Mouse (Mus musculus) cerebellum, postnatal 14 days (tissue): Measurements from ENCODE around the gene Ndufs7.
A peak's percentile ranks its signal among the peaks of the same experiment; 100 is the strongest.
"Not testable (repeated sequence)": the region's sequence is repeated elsewhere in the genome, so short reads cannot be mapped to it uniquely, and the experiment has no call there.

Experiments
- DNase-seq, 2 experiments: peaks; one replicate each; pipeline ENCODE4 v3.0.0; 2021; ENCODE audit warnings: mixed read lengths in 2 of 2

Ndufs7 gene

GRCm38 (mm10) chr10:80242607-80243006, 6.3 kb upstream of the Ndufs7 start:
- no peak for DNase-seq

GRCm38 (mm10) chr10:80244791-80245399, 4.0 kb upstream of the Ndufs7 start:
- DNase-seq: peak; percentile 83 to 91

- peak; percentile 95 to 97 for DNase-seq
Observed at GRCm38 (mm10) chr10:80245600-80245999, 3.3 kb upstream of the Ndufs7 start.

DNA sequence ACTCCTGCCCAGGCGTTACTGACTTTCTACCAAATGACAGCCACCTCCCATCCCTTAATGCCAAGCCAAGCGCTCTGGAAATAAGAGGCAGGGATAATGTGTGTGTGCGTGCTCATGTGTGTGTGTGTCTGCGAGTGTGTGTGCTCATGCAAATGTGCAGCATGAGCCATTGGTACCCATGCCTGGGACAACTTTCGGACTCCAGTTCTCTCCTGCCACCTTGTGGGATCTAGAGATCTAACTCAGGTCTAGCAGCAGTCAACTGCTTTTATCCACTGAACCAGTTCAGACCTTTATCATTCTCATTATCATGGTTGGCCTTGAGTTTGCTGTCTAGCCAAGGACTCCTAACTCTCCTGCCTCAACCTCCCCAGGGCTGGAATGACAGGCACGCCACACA, 1.1 kb upstream of the Ndufs7 start:
- peak in 1 of 2 experiments; percentile 52 for DNase-seq

GRCm38 (mm10) chr10:80248437-80248836, 484 bp upstream of the Ndufs7 start:
- DNase-seq: not testable (repeated sequence)

DNA sequence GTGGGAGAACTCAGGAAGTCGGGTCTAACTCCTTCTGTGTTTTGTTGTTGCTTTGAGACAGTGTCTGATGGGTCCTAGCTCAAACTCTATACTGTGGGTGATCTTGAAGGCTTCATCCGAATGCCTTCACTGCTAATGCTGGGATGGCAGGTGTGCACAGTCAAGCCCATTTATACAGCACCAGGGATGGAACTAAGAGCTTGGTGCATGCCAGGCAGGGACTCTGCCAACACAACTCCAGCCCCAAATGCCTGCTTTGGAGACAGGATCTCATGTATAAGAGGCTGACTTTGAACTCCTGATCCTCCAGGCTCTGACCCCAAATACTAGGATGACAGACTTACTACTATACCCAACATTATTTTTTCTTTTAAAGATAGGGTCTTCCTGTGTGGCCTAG, 1.1 kb downstream of the Ndufs7 start:
- no peak for DNase-seq

GRCm38 (mm10) chr10:80250573-80250972, 1.7 kb downstream of the Ndufs7 start:
- no peak for DNase-seq

DNA sequence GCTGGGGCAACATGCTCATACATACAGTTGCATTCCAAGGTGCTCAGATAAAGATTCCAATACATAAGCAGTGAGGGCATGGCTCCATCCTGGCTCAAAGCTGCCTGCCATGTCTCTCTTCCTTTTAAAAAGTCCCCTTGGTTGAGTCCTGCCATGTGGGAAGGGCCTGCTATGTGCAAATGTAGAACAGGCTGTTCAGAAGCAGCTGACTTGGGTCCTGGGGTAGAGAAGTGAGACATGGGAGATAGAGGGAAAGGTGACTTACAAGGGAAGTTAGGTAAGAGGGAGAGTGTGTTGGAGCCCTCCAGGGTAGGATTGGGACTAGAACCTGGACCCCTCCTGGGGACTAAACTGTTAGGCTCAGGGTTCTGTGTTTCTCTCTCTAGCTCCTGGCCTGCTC, 3.1 kb downstream of the Ndufs7 start:
- no peak for DNase-seq

GRCm38 (mm10) chr10:80252493-80253274, 3.8 kb downstream of the Ndufs7 start:
- no peak for DNase-seq

DNA sequence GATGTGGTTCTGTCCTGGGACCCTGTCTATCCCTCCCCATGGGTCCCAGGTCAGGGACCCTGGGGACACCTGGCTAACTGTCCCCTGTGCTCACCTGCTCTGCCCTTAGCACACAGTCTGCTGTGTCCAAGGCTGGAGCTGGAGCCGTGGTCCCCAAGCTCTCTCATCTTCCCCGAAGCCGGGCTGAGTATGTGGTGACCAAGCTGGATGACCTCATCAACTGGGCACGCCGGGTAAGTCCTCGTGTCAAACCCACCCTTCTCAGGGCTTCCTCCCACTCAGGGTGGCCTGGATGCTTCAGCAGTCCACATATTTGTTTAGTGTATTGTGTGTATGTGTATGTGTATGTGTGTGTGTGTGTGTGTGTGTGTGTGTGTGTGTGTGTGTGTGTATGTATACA, 4.6 kb downstream of the Ndufs7 start:
- DNase-seq: no peak

GRCm38 (mm10) chr10:80254331-80255297, 5.7 kb downstream of the Ndufs7 start:
- no peak for DNase-seq

GRCm38 (mm10) chr10:80255881-80256535, 7.1 kb downstream of the Ndufs7 start:
- DNase-seq: peak; percentile 63 to 75

GRCm38 (mm10) chr10:80257936-80258335, 9.0 kb downstream of the Ndufs7 start:
- peak in 1 of 2 experiments; percentile 47 for DNase-seq

DNA sequence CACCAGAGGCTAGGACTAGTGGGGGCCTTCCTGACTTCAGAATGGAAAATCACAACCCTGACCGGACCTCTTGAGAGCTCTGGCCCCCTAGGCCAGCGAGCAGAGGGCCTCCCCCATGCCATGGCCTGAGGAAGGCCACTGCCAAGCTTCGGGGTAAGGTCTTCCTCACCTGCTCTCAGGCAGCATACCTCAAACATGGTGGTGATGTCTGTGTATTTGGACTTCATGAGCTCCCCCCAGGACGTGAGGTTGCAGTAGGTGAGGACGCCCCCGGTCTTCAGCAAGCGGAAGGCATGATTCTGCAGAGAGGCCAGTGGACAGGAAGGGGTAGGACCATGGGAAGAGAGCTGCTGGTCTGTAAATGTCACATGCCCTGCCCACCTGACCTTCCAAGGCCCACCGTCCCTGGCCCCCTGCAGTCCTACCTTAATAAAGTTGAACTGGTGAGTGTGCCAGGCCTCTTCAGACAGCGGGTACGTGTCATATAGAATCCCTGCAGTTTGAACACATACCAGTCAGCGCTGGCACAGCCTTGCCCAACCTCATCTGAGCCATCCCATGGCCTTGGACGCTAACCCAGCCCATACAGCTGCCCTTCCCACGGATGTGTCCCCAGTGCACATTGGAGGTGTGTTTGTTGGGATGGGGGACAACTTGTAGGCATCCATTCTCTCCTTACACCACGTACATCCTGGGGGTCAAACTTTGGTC, 10.0 kb downstream of the Ndufs7 start:
- DNase-seq: no peak

GRCm38 (mm10) chr10:80259463-80259805, 10.5 kb downstream of the Ndufs7 start:
- no peak for DNase-seq

GRCm38 (mm10) chr10:80259861-80260641, 11.1 kb downstream of the Ndufs7 start:
- peak; percentile 86 to 92 for DNase-seq

DNA sequence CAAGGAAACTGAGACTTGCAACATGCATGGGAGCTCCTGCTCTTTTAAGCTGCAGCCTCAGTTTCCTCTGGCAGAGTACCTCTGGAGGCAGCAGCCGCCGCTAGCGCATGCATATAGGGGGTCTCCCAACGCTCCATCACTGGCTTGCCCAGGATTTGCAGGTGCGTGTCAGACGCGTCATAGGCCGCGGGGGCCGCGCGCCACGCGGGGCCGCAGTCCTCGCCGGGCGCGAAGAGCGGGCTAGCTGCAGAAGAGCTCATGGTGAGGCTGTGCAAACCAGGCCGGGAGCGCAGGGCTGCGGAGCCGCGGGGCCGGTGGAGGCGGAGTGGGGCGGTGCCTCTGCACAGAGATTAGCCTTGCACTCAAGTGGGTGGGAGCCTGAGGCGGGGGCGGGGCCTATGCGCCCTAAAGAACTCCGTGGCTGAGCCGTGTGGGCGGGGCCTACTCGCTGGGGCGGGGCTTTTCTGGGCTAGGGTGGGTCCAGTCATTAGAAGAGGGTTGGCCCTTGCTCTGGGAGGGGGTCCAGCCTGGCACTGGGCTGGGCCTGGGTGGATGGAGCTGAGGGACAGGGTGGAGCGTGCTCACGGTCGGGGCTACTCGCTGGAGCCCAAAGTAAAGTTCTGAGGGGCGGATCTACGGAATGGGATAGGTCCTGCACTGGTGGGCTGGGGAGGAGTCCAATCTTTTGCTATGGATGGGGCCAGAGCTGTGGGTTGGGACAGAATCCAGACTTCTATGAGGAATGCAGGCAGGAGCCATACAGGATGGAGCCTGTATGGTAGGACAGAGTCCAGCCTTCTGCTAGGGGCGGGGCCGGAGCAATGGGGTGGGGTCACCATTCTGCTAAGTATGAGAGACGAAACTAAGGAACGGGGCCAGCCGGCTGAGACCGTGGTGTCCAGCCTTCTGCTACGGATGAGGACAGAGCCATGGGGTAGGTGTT, 12.0 kb downstream of the Ndufs7 start, which contains the start of the genes Gamt and Dazap1:
Gene Gamt (minus strand): TSS at position 371 of the 943 bp plus-strand sequence.
Gene Dazap1 (plus strand): TSS at position 845 of the 943 bp plus-strand sequence.
- DNase-seq: peak; percentile 94 to 96

GRCm38 (mm10) chr10:80261585-80261968, 12.7 kb downstream of the Ndufs7 start:
- DNase-seq: peak; percentile 91 to 97

GRCm38 (mm10) chr10:80262169-80262568, 13.2 kb downstream of the Ndufs7 start:
- DNase-seq: no peak
